Mouse (Mus musculus): Measurements from ENCODE around the gene Ubtf.

GRCm38 (mm10) chr11:102319410-102319792 lies at the start of gene Ubtf:
- no peak for TF ChIP-seq CTCF (IDR thresholded peaks at IDR 0.05; ENCODE audit: borderline replicate concordance, extremely low read depth, insufficient read depth, insufficient read length)
- 0 out of 2 replicates have a peak, but pooled peaks have one; percentile 21 for TF ChIP-seq POLR2A (IDR thresholded peaks at IDR 0.05; ENCODE audit: borderline replicate concordance, extremely low read depth, insufficient read depth, insufficient read length, poor library complexity, severe bottlenecking)

All from brain, embryonic 14.5 days (tissue).